Mouse (Mus musculus) ES-Bruce4 (cell line): ENCODE results near the gene Naa35.

ENCODE experiments used
- CTCF ChIP-seq: IDR thresholded peaks from one replicate; pipeline ENCODE4 v1.8.1; 2011; ENCODE audit warnings: low read depth, low read length
- EP300 ChIP-seq: IDR thresholded peaks from 2 replicates; pipeline ENCODE4 v1.6.1; 2011; ENCODE audit warnings: low read depth, low read length; ENCODE audit not compliant: insufficient read depth
- POLR2A ChIP-seq: IDR thresholded peaks from one replicate; pipeline ENCODE4 v1.8.1; 2011; ENCODE audit warnings: low read length; ENCODE audit not compliant: insufficient read depth

DNA sequence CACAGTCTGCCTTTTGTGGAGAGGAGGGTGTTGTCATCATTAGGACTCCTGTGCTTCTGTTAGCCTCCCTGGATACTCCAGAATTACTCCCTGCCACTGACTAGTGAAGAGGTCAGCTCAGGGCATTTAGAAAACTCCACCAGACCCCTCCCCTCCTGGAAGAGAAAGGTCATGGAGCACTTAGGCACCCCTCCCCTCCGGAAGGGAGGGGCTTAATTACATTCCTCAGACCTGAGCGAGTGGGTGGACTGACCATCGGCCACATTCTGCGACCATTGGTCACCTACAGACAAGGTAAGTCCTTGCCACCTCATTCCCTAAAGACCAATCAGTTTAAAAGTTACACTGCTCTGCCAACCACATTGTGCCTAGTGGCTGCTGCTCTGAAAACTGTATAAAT is 94.2 kb downstream of the Naa35 start:
- TF ChIP-seq CTCF (no peak), POLR2A (no peak), EP300 (0 out of 2 replicates have a peak, but pooled peaks have one; percentile 26)
